In the genomic region with DNA sequence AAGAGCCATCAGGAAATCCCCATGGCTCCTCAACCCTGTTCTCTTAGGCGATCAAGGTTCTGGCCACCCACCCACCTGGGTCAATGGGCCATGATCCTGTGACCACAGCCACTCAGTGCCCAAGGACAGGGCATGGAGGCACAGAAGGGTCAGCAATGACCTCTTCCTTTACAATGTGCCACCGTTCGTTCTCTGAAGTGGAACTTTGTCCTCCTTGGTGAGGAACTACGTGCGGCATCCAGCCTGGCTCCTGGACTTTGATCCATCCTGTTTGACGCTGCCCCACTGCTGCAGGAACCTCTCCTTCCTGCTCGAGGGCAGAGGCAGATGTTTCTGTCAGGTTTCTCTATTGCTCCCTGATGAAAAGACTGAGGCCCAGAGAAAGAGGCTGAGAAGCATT, we compare ENCODE assay signal across 33 mouse cellular contexts. TPM values are rescaled to one million over a fixed set of nuclear protein-coding genes. Genes with fewer than 3 reads are reported as not detected.
A peak's percentile ranks its signal among the peaks of the same experiment; 100 is the strongest.
DNase-seq lines count a peak whose midpoint lies in the region; ATAC-seq and TF ChIP-seq lines count a peak whose summit lies in the region.
"Had no signal": no experiment of that assay in that cellular context is flagged by ENCODE, and none has a peak within 500 bp of the region (broad histone marks: within the 10 kb centered on the region; RNA-seq: fewer than 3 reads in every experiment).

No protein-coding gene starts in this region.

- H3K9me3 ChIP-seq in kidney, embryonic 16.5 days (ENCODE audit: low read length), result no peaks in the 10 kb centered on the region
- H3K9me3 ChIP-seq in intestine, embryonic 16.5 days (ENCODE audit: control insufficient read depth, low read length), result no peaks in the 10 kb centered on the region
- no peaks in the 10 kb centered on the region for H3K9me3 ChIP-seq in hindbrain, embryonic 11.5 days (ENCODE audit: control insufficient read depth, low read length)
- H3K9me3 ChIP-seq: embryonic facial prominence, embryonic 13.5 days; forebrain, embryonic 10.5 days; forebrain, embryonic 15.5 days; hindbrain, embryonic 13.5 days; limb, embryonic 13.5 days; liver, embryonic 15.5 days; megakaryocyte, embryonic 14.5 days; midbrain, embryonic 12.5 days; stomach, embryonic 15.5 days had no signal

- no peak for TF ChIP-seq POLR2A in kidney, adult 2 months (IDR thresholded peaks at IDR 0.05; ENCODE audit: low read depth, low read length)
- no peak for TF ChIP-seq POLR2A in small intestine, adult 2 months (IDR thresholded peaks at IDR 0.05; ENCODE audit: low read depth, low read length)

- no peaks in the 10 kb centered on the region for H3K27me3 ChIP-seq in kidney, adult 2 months (replicated peaks; ENCODE audit: control insufficient read depth, insufficient read depth, low read length)
- H3K27me3 ChIP-seq in kidney, embryonic 16.5 days (ENCODE audit: insufficient read depth, low read length), result no peaks in the 10 kb centered on the region
- H3K27me3 ChIP-seq in intestine, embryonic 16.5 days (replicated peaks; ENCODE audit: control insufficient read depth, insufficient read depth, low read length), result no peaks in the 10 kb centered on the region
- no peaks in the 10 kb centered on the region for H3K27me3 ChIP-seq in small intestine, adult 2 months (ENCODE audit: control insufficient read depth, insufficient read depth, low read length)
- peaks cover 6% of the 10 kb centered on the region; the same call in 1 of the 2 replicates for H3K27me3 ChIP-seq in hindbrain, embryonic 11.5 days (ENCODE audit: control insufficient read depth, insufficient read depth, low read length)
- H3K27me3 ChIP-seq: forebrain, embryonic 15.5 days; Patski; stomach, embryonic 15.5 days had no signal

- peaks cover 35% of the 10 kb centered on the region for H3K4me1 ChIP-seq in kidney, adult 2 months (ENCODE audit: control insufficient read depth, insufficient read depth, low read length)
- H3K4me1 ChIP-seq in kidney, embryonic 16.5 days (ENCODE audit: insufficient read depth, low read length), result peaks cover 8% of the 10 kb centered on the region
- peaks cover 25% of the 10 kb centered on the region for H3K4me1 ChIP-seq in intestine, embryonic 16.5 days (ENCODE audit: control insufficient read depth, insufficient read depth, low read length)
- peaks cover 24% of the 10 kb centered on the region for H3K4me1 ChIP-seq in small intestine, adult 2 months (ENCODE audit: control insufficient read depth, insufficient read depth, insufficient read length, low read length)
- H3K4me1 ChIP-seq in hindbrain, embryonic 11.5 days (replicated peaks; ENCODE audit: control insufficient read depth, insufficient read depth, low read length), result no peaks in the 10 kb centered on the region
- H3K4me1 ChIP-seq: forebrain, embryonic 15.5 days had no signal

- no peak overlapping the region for H3K4me2 ChIP-seq in kidney, embryonic 16.5 days (replicated peaks; ENCODE audit: low read depth, low read length)
- H3K4me2 ChIP-seq in intestine, embryonic 16.5 days (ENCODE audit: low read depth, low read length), result peak overlapping the region; percentile 49
- no peak overlapping the region for H3K4me2 ChIP-seq in hindbrain, embryonic 11.5 days (replicated peaks; ENCODE audit: low read depth, low read length)
- H3K4me2 ChIP-seq: embryonic facial prominence, embryonic 13.5 days; forebrain, embryonic 15.5 days; heart, embryonic 11.5 days; hindbrain, embryonic 13.5 days; limb, embryonic 13.5 days; liver, embryonic 15.5 days; midbrain, embryonic 12.5 days; stomach, embryonic 15.5 days had no signal

- 32% methylated on average over 7 of the region's 7 CpGs for WGBS in kidney, adult 2 months
- WGBS in kidney, embryonic 16.5 days, result 65% methylated on average over 7 of the region's 7 CpGs
- 45% methylated on average over 7 of the region's 7 CpGs for WGBS in intestine, embryonic 16.5 days
- WGBS in small intestine, adult 2 months, result 23% methylated on average over 7 of the region's 7 CpGs
- 72% methylated on average over 7 of the region's 7 CpGs for WGBS in hindbrain, embryonic 11.5 days

- H3K9ac ChIP-seq in kidney, embryonic 16.5 days (replicated peaks; ENCODE audit: low read length), result no peak overlapping the region
- H3K9ac ChIP-seq in intestine, embryonic 16.5 days (ENCODE audit: low read depth, low read length), result peak overlapping the region; percentile 52
- no peak overlapping the region for H3K9ac ChIP-seq in hindbrain, embryonic 11.5 days (ENCODE audit: low read depth, low read length)
- H3K9ac ChIP-seq: embryonic facial prominence, embryonic 13.5 days; forebrain, embryonic 15.5 days; hindbrain, embryonic 13.5 days; limb, embryonic 13.5 days; liver, embryonic 15.5 days; midbrain, embryonic 12.5 days; stomach, embryonic 15.5 days had no signal

- intact Hi-C loops in gastrocnemius, postnatal 14 days (cut with DNase I; ENCODE audit: low total_unique reads), result no loop called here

- no peak overlapping the region for H3K4me3 ChIP-seq in kidney, adult 2 months (ENCODE audit: insufficient read depth, low read depth, low read length)
- H3K4me3 ChIP-seq in kidney, embryonic 16.5 days (ENCODE audit: low read length), result no peak overlapping the region
- H3K4me3 ChIP-seq in intestine, embryonic 16.5 days (ENCODE audit: low read length), result peak overlapping the region; percentile 13
- peak overlapping the region; percentile 34; the same call in 1 of the 2 replicates for H3K4me3 ChIP-seq in small intestine, adult 2 months (ENCODE audit: low read depth, low read length)
- no peak overlapping the region for H3K4me3 ChIP-seq in hindbrain, embryonic 11.5 days (ENCODE audit: low read depth, low read length)
- H3K4me3 ChIP-seq: embryonic facial prominence, embryonic 13.5 days; forebrain, embryonic 10.5 days; forebrain, embryonic 15.5 days; hindbrain, embryonic 13.5 days; limb, embryonic 13.5 days; liver, embryonic 15.5 days; megakaryocyte, embryonic 14.5 days; midbrain, embryonic 12.5 days; stomach, embryonic 15.5 days had no signal

- no peak for TF ChIP-seq CTCF in kidney, adult 2 months (conservative IDR thresholded peaks at IDR 0.05; ENCODE audit: insufficient read depth, insufficient read length, low read depth, low read length)
- no peak for TF ChIP-seq CTCF in small intestine, adult 2 months (IDR thresholded peaks at IDR 0.05; ENCODE audit: extremely low read depth, insufficient read length, insufficient replicate concordance, low read depth, low read length)

- peak overlapping the region; percentile 81 for H3K27ac ChIP-seq in kidney, adult 2 months (ENCODE audit: insufficient read depth, low read depth, low read length)
- H3K27ac ChIP-seq in kidney, embryonic 16.5 days (ENCODE audit: low read length), result no peak overlapping the region; the same call in 1 of the 2 replicates
- peak overlapping the region; percentile 95 for H3K27ac ChIP-seq in intestine, embryonic 16.5 days (ENCODE audit: low read length)
- H3K27ac ChIP-seq in small intestine, adult 2 months (ENCODE audit: insufficient read depth, low read depth, low read length), result peak overlapping the region; percentile 98
- no peak overlapping the region for H3K27ac ChIP-seq in hindbrain, embryonic 11.5 days (ENCODE audit: low read depth, low read length)
- H3K27ac ChIP-seq: embryonic facial prominence, embryonic 13.5 days; forebrain, embryonic 10.5 days; forebrain, embryonic 15.5 days; hindbrain, embryonic 13.5 days; limb, embryonic 13.5 days; liver, embryonic 15.5 days; midbrain, embryonic 12.5 days; stomach, embryonic 15.5 days had no signal

- peaks cover 3% of the 10 kb centered on the region for H3K36me3 ChIP-seq in kidney, adult 2 months (ENCODE audit: control insufficient read depth, insufficient read depth, low read length)
- no peaks in the 10 kb centered on the region for H3K36me3 ChIP-seq in kidney, embryonic 16.5 days (ENCODE audit: insufficient read depth, low read length)
- H3K36me3 ChIP-seq in intestine, embryonic 16.5 days (ENCODE audit: control insufficient read depth, insufficient read depth, low read length), result no peaks in the 10 kb centered on the region; the same call in 1 of the 2 replicates
- peaks cover 31% of the 10 kb centered on the region for H3K36me3 ChIP-seq in small intestine, adult 2 months (ENCODE audit: control insufficient read depth, insufficient read depth, low read length)
- no peaks in the 10 kb centered on the region for H3K36me3 ChIP-seq in hindbrain, embryonic 11.5 days (ENCODE audit: control insufficient read depth, insufficient read depth, low read length)
- H3K36me3 ChIP-seq: embryonic facial prominence, embryonic 13.5 days; forebrain, embryonic 10.5 days; forebrain, embryonic 15.5 days; hindbrain, embryonic 13.5 days; limb, embryonic 13.5 days; liver, embryonic 15.5 days; midbrain, embryonic 12.5 days; stomach, embryonic 15.5 days had no signal

- ATAC-seq in kidney, embryonic 16.5 days (ENCODE audit: low FRiP score, low TSS enrichment), result no peak
- ATAC-seq in intestine, embryonic 16.5 days, result peak; percentile 40
- ATAC-seq in hindbrain, embryonic 11.5 days (ENCODE audit: low FRiP score), result no peak
- ATAC-seq: forebrain, embryonic 15.5 days; Patski had no signal

- DNase-seq in kidney, adult 2 months, result peak; percentile 87
- peak; percentile 65 for DNase-seq in kidney, postnatal 14 days
- no peak for DNase-seq in embryo, embryonic 9.5 days (ENCODE audit: extremely low spot score)
- DNase-seq in gastrocnemius, postnatal 14 days, result no peak
- DNase-seq in hindbrain, embryonic 11.5 days (ENCODE audit: low spot score), result no peak
- DNase-seq: adrenal gland, postnatal 14 days; cerebellum, adult 11-12 months; cerebellum, adult 9-11 months; embryo, embryonic 11 days; gastrocnemius, postnatal 36 days; heart, adult 18-20 months; heart, postnatal 36 days; layer of hippocampus, adult 9-11 months; lung, postnatal 4 days; thymus, adult 18-20 months; thymus, postnatal 36 days had no signal

RNA-seq across cellular contexts. Expression of gene Eps8l2, which starts 5.0 kb away (rescaled TPM):
- polyA plus RNA-seq in kidney, adult 2 months (2012; rRNA removed), result 245 and 297 TPM in 2 replicates
- polyA plus RNA-seq in kidney, embryonic 16.5 days (2015; fragmentation: Nextera tagmentation; extraction: Ambion mirVana), result 59.4 and 62.9 TPM in 2 replicates
- 191 and 214 TPM in 2 replicates for polyA plus RNA-seq in intestine, embryonic 16.5 days (2015; fragmentation: Nextera tagmentation; extraction: Ambion mirVana)
- polyA plus RNA-seq in small intestine, adult 2 months (2012; rRNA removed), result 279 and 528 TPM in 2 replicates
- 1 to 10 TPM; 1.8 to 3.3 TPM for total RNA-seq in gastrocnemius, postnatal 14 days (2021)
- 2.1 and 2.6 TPM in 2 replicates for polyA plus RNA-seq in hindbrain, embryonic 11.5 days (2014; fragmentation: Nextera tagmentation; extraction: Ambion mirVana)
- total RNA-seq: MEL; monocyte, adult 5-6 weeks had no signal

RNA-seq across cellular contexts. Expression of gene Tmem80, which starts 16.2 kb away (rescaled TPM):
- polyA plus RNA-seq in kidney, adult 2 months (2012; rRNA removed), result 53.7 and 61.4 TPM in 2 replicates
- 49.3 and 59.8 TPM in 2 replicates for polyA plus RNA-seq in kidney, embryonic 16.5 days (2015; fragmentation: Nextera tagmentation; extraction: Ambion mirVana)
- 32.4 and 34.2 TPM in 2 replicates for polyA plus RNA-seq in intestine, embryonic 16.5 days (2015; fragmentation: Nextera tagmentation; extraction: Ambion mirVana)
- 11.1 and 23.7 TPM in 2 replicates for polyA plus RNA-seq in small intestine, adult 2 months (2012; rRNA removed)
- total RNA-seq in gastrocnemius, postnatal 14 days (2021), result 10 to 100 TPM in 1 of 2 experiments, 1 to 10 TPM in 1; 9.1 to 11.1 TPM
- 29.7 and 31.9 TPM in 2 replicates for polyA plus RNA-seq in hindbrain, embryonic 11.5 days (2014; fragmentation: Nextera tagmentation; extraction: Ambion mirVana)

RNA-seq across cellular contexts. Expression of gene Deaf1, which starts 16.2 kb away (rescaled TPM):
- polyA plus RNA-seq in kidney, adult 2 months (2012; rRNA removed), result 25.4 and 26.8 TPM in 2 replicates
- polyA plus RNA-seq in kidney, embryonic 16.5 days (2015; fragmentation: Nextera tagmentation; extraction: Ambion mirVana), result 77.4 and 87.5 TPM in 2 replicates
- polyA plus RNA-seq in intestine, embryonic 16.5 days (2015; fragmentation: Nextera tagmentation; extraction: Ambion mirVana), result 61.0 and 64.4 TPM in 2 replicates
- 14.7 and 26.0 TPM in 2 replicates for polyA plus RNA-seq in small intestine, adult 2 months (2012; rRNA removed)
- total RNA-seq in gastrocnemius, postnatal 14 days (2021), result 10 to 100 TPM; 15.5 to 18.9 TPM
- 70.0 and 75.9 TPM in 2 replicates for polyA plus RNA-seq in hindbrain, embryonic 11.5 days (2014; fragmentation: Nextera tagmentation; extraction: Ambion mirVana)

RNA-seq across cellular contexts. Expression of gene Taldo1, which starts 48.3 kb away (rescaled TPM):
- polyA plus RNA-seq in kidney, adult 2 months (2012; rRNA removed), result 321 and 366 TPM in 2 replicates
- 371 and 374 TPM in 2 replicates for polyA plus RNA-seq in kidney, embryonic 16.5 days (2015; fragmentation: Nextera tagmentation; extraction: Ambion mirVana)
- polyA plus RNA-seq in intestine, embryonic 16.5 days (2015; fragmentation: Nextera tagmentation; extraction: Ambion mirVana), result 567 and 582 TPM in 2 replicates
- 191 and 473 TPM in 2 replicates for polyA plus RNA-seq in small intestine, adult 2 months (2012; rRNA removed)
- 100 to 1,000 TPM; 101 to 109 TPM for total RNA-seq in gastrocnemius, postnatal 14 days (2021)
- polyA plus RNA-seq in hindbrain, embryonic 11.5 days (2014; fragmentation: Nextera tagmentation; extraction: Ambion mirVana), result 389 and 395 TPM in 2 replicates

RNA-seq across cellular contexts. Expression of gene Drd4, which starts 51.9 kb away (rescaled TPM):
- 0.03 TPM in 1 of 2 replicates, not detected in the other for polyA plus RNA-seq in kidney, adult 2 months (2012; rRNA removed)
- polyA plus RNA-seq in kidney, embryonic 16.5 days (2015; fragmentation: Nextera tagmentation; extraction: Ambion mirVana), result 1.3 and 1.5 TPM in 2 replicates
- polyA plus RNA-seq in intestine, embryonic 16.5 days (2015; fragmentation: Nextera tagmentation; extraction: Ambion mirVana), result 0.23 and 0.48 TPM in 2 replicates
- 0.04 and 0.30 TPM in 2 replicates for polyA plus RNA-seq in small intestine, adult 2 months (2012; rRNA removed)
- under 1 TPM; 0.31 to 0.33 TPM for total RNA-seq in gastrocnemius, postnatal 14 days (2021)
- 0.25 and 0.33 TPM in 2 replicates for polyA plus RNA-seq in hindbrain, embryonic 11.5 days (2014; fragmentation: Nextera tagmentation; extraction: Ambion mirVana)
- total RNA-seq: gastrocnemius, adult 18-20 months; gastrocnemius, postnatal 36 days; heart, adult 18-20 months; heart, postnatal 36 days; MEL; monocyte, adult 5-6 weeks had no signal
- polyA plus RNA-seq: liver, embryonic 15.5 days; Patski had no signal

Comparison
In these comparisons a context has a peak if more than half of its experiments do, and no peak if none do; other contexts are left out.
1. H3K27ac ChIP-seq: peak in kidney, adult 2 months (single experiment), intestine, embryonic 16.5 days (single experiment) and small intestine, adult 2 months (single experiment); none in kidney, embryonic 16.5 days (single experiment) and hindbrain, embryonic 11.5 days (single experiment).
2. DNase-seq: peak in kidney, adult 2 months (single experiment) and kidney, postnatal 14 days (single experiment); none in embryo, embryonic 9.5 days (single experiment), gastrocnemius, postnatal 14 days (single experiment) and hindbrain, embryonic 11.5 days (single experiment).
3. H3K4me3 ChIP-seq: peak in intestine, embryonic 16.5 days (single experiment) and small intestine, adult 2 months (single experiment); none in kidney, adult 2 months (single experiment), kidney, embryonic 16.5 days (single experiment) and hindbrain, embryonic 11.5 days (single experiment).
4. RNA of gene Eps8l2, which starts 5.0 kb away (polyA plus RNA-seq): 279 to 528 TPM in small intestine, adult 2 months, 245 to 297 TPM in kidney, adult 2 months, 191 to 214 TPM in intestine, embryonic 16.5 days and 59.4 to 62.9 TPM in kidney, embryonic 16.5 days; 2.1 to 2.6 TPM in hindbrain, embryonic 11.5 days; every median in the first group is over 10 times any median in the second.